Mouse (Mus musculus): ENCODE results near the gene Zfp354b.

DNA sequence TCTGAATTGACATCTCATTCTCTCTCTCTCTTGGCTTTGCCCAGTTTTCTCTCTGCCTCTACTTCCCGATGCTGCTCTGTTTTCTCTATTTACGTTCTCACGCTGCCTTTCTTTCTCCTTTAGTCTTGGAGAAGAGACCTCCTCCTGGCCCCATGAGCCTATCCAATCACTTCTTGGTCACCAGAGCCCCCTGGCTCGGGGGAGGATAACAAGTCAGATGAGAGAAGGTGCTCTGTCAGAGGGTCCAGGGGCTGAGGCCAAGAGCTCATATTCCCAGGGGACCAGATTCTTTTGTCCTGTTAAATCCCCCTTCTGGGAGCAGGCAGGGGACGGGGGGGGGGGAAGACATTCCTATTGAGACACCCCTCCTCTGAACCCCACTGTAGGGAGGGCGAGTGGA is 22.2 kb upstream of the Zfp354b start, which contains the start of gene Prop1:
- TF ChIP-seq POLR2A (IDR thresholded peaks at IDR 0.05; ENCODE audit: control insufficient read depth, extremely low read depth, insufficient read depth, low read length, poor library complexity) = no peak
- TF ChIP-seq CTCF (IDR thresholded peaks at IDR 0.05; ENCODE audit: borderline replicate concordance, control insufficient read depth, extremely low read depth, insufficient read depth, low read length, poor library complexity) = no peak

All from thymus, adult 2 months (tissue).